Mouse (Mus musculus) cortical plate, adult 2 months (tissue): ENCODE measurements around the gene Stim1. TPM values are rescaled to one million over a fixed set of nuclear protein-coding genes. Genes with fewer than 3 reads are reported as not detected.

Experiments
- H3K27ac ChIP-seq: fragments of 200-500 bp; 2 replicates; pipeline ENCODE4 v1.5.1; 2012; ENCODE audit warnings: low read length, control low read depth, inconsistent platforms; ENCODE audit not compliant: insufficient read depth
- H3K4me1 ChIP-seq: fragments of 200-500 bp; 2 replicates; pipeline ENCODE4 v1.6.1; 2011; ENCODE audit warnings: low read length; ENCODE audit not compliant: control insufficient read depth, insufficient read depth
- H3K4me3 ChIP-seq: fragments of 200-500 bp; 2 replicates; pipeline ENCODE4 v1.5.1; 2011; ENCODE audit warnings: mild to moderate bottlenecking, low read length, control low read depth; ENCODE audit not compliant: insufficient read depth
- CTCF ChIP-seq: fragments of 200-500 bp; IDR thresholded peaks from 2 replicates; pipeline ENCODE4 v1.5.1; 2011; ENCODE audit warnings: mild to moderate bottlenecking, control low read depth, low read length; ENCODE audit not compliant: insufficient read depth; ENCODE audit errors: extremely low read depth
- POLR2A ChIP-seq: fragments of 200-500 bp; IDR thresholded peaks from 2 replicates; pipeline ENCODE4 v1.6.1; 2011; ENCODE audit warnings: mild to moderate bottlenecking, low read length, control low read depth; ENCODE audit not compliant: insufficient read depth; ENCODE audit errors: extremely low read depth
- polyA plus RNA-seq: library from polyadenylated mRNA; depleted of rRNA; stranded (reverse); fragments of >200 nt; gene quantifications from 2 replicates; pipeline ENCODE4 v1.2.3, GENCODE M21; 2012

Gene Stim1
- polyA plus RNA-seq, 1 experiment: 75.4 TPM

DNA sequence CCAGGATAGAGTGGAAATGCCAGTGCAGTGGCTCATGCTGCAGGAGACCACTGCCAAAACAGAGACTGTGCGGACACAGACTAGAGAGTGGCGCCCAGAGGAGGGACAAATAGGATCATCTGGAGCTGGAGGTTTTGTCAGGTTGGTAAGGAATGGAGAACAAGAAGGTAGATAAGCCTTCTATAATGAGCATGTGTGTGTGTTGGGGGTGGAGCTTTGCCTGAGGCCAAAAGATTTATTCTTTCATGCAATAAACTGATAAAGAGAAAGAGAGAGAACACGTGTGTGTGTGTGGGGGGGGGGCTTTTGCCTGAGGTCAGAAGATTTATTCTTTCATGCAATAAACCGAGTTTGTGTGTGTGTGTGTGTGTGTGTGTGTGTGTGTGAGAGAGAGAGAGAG is 34.5 kb upstream of the Stim1 start:
- TF ChIP-seq CTCF: no peak
- TF ChIP-seq POLR2A: no peak
- Histone ChIP-seq H3K27ac (no peak overlapping the region), H3K4me3 (no peak overlapping the region), H3K4me1 (peaks cover 1% of the 10 kb centered on the region; the same call in 1 of the 2 replicates)

DNA sequence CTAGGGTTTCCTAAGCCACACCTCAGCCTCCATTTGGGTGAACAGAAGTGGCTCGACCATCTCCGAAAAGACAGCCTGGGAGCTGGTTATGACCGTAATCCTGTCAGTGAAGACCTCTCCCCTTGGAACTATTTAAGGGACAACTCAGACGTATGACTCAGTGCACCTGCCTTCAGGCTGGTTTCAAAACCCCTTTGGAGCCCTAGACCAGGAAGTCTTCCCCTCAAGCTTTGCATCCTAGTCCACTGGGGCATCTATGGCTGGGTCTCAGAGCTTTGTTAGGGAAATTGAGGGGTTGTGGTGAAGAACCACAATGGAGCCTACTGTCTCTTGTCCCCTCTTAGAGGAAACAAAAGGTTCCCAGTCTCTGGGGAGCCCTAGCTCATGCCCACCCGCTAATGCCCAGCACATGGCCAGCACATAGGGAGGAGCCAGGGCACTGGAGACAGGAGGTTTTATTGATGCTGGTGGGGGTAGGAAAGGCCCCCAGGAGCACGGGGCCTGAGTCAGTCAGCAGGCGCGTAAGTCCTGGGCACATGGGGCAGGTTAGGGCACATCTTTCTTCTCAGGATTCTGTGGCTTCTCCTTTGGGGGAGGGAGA is 28.8 kb upstream of the Stim1 start:
- H3K27ac ChIP-seq: peak overlapping the region; percentile 60
- H3K4me1 ChIP-seq: no peaks in the 10 kb centered on the region
- TF ChIP-seq CTCF: no peak
- no peak for TF ChIP-seq POLR2A
- no peak overlapping the region for H3K4me3 ChIP-seq

DNA sequence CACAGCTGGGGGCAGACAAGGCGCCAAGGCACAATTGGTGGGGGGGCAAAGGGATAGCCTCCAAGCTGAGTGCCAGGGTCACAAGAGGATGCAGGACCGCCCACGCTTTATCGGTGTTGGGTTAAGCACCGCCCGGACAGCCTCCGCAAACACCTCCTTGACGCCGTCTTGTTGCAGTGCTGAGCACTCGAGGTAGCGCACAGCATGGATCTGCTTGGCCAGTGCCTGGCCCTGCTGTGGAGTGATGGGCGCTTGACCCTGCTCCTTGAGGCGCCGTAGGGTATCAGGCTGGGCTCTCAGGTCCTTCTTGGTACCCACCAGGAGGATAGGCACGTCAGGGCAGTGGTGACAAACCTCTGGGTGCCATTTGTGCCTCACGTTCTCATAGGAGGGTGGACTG is 28.0 kb upstream of the Stim1 start:
- no peak overlapping the region for H3K4me3 ChIP-seq
- 0 out of 2 replicates have a peak, but pooled peaks cover 1% of the 10 kb centered on the region for H3K4me1 ChIP-seq
- TF ChIP-seq POLR2A (no peak), CTCF (no peak)
- peak overlapping the region; percentile 53 for H3K27ac ChIP-seq

DNA sequence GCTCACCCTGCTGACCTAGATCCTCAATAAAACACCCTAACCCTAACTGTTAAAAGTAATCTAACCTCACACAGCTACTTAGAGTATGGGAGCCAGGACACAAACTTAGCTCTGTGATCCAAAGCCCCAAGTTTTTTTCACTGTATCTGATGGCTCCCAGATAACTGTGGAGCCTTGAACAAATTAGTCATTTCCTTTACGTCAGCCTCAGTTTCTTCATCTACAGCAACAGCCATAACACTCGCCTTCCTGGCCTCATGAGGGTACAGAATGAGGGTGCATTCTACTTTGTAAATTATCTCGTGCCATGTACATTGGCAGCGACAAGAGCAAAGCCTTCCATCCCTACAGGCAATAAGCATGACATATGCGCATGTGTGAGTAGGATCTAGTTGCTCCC is 25.2 kb upstream of the Stim1 start:
- Histone ChIP-seq H3K4me1 (peaks cover 1% of the 10 kb centered on the region; the same call in 1 of the 2 replicates), H3K4me3 (no peak overlapping the region), H3K27ac (no peak overlapping the region)
- no peak for TF ChIP-seq POLR2A

DNA sequence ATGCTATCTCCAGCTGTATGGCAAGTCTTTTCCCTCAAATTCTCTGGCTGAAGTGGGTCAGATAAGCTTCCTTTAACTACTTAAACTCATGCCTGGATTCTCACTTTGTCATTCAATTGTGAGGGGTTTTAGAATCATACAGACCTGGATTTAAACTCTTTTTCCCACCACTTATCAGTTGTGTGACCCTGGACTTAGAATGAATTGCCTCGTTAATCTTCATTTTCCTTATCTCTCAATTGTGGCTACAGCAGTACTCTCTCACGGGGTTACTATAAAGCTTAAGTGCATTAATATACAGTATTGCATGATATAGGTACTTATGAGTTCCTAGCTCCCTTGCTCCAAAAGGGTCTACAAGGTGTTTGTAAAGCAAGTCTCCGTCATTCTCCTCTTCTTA is 24.7 kb upstream of the Stim1 start:
- H3K4me1 ChIP-seq: peaks cover 1% of the 10 kb centered on the region; the same call in 1 of the 2 replicates
- TF ChIP-seq POLR2A (no peak), CTCF (no peak)
- no peak overlapping the region for H3K4me3 ChIP-seq
- no peak overlapping the region for H3K27ac ChIP-seq

DNA sequence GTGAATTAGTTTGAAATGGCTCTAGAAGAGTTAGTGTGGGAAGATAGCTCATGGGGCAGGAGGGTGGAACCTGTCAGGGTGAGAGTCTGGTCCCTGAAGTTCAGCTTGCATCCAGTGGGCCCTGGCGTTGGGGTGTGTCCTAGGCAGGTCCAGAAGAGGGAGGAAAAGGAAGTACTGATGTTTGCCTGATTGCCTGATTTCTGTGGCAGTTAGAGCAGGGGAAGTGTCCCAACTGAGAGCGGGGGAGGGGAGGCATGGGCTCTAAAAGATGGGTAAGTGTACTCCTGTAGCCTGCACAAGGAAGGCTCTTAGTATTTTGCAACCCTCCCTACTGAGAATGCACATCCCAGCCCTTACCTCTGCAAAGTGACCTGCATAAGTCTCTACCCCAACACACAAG is 23.7 kb upstream of the Stim1 start:
- Histone ChIP-seq H3K4me1 (peaks cover 2% of the 10 kb centered on the region; the same call in 1 of the 2 replicates), H3K27ac (peak overlapping the region; percentile 5; the same call in 1 of the 2 replicates), H3K4me3 (no peak overlapping the region)
- no peak for TF ChIP-seq POLR2A
- TF ChIP-seq CTCF: no peak

DNA sequence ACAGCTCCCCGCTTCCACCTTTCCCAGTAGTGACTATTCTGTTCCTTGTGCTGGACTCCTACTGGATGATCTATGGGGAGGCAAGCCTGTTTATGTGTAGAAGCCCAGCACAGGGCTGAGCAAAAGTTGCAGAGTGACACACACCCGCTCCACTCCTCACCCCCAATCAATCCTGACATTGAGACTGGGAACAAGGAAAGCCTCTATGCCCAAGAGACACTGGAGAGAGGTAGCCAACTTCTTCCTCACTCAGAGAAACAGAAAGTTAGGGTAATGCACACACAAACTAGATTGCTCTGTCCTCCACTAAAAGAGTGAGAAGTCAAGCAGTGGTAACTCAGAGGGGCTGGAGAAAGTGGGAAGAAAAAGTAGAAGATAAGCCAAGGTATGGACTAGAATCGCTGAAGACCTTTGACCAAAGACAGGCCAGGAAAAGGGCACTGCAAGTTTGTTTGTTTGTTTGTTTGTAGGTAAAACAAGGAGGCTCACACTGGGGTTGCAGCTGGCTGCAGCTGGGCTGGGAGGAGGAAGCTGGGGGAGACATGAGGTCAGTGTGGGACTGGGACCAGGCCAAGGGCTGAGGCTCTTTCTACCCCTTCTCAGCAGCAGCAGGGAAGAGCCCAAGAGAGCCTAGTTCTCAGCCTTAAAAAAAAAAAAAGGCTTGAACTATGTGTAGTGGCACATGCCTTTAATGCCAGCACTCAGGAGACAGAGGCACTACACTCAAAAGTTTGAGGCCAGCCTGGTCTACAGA is 22.6 kb upstream of the Stim1 start:
- peaks cover 3% of the 10 kb centered on the region; the same call in 1 of the 2 replicates for H3K4me1 ChIP-seq
- H3K27ac ChIP-seq: peak overlapping the region; percentile 95
- no peak overlapping the region for H3K4me3 ChIP-seq
- TF ChIP-seq POLR2A (no peak), CTCF (no peak)

DNA sequence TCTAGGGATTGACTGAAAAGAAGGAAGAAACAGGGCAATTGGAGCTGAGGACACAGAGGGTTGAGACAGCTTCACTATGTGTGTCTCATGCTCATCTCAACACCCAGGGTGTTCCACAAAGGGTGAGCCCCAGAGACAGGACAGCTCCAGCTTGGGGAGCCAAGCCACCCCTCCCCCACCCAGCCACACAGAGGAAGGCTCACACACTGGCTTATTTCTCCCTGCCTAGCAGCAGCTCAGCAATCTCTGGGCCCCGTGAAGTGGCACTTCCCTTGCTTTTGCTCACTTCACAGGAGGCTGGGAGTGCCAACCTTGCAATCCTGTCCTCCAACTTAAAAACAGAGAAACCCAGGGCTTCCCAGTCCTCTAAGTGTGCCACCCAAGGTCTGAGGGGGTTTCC is 21.8 kb upstream of the Stim1 start:
- Histone ChIP-seq H3K27ac (peak overlapping the region; percentile 89), H3K4me3 (no peak overlapping the region), H3K4me1 (peaks cover 3% of the 10 kb centered on the region; the same call in 1 of the 2 replicates)
- TF ChIP-seq CTCF: no peak
- no peak for TF ChIP-seq POLR2A

DNA sequence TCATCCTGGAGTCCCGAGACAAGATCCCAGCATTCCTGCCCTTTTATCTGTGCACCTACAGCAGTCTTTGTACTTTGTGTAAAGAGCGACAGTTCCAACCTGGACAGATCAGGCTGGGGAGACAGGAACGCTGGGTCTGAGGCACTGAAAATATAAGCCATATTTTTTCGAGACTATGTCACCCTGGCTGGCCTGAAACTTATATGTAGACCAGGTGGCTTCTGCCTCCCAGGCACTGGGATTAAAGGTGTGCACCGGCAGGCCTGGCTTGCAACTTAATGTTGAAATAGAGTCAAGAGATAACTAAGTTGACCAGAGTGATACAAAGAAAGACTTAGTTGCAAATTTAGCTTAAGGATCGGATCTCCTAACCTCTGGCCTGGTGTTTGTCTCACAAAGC is 21.3 kb upstream of the Stim1 start:
- TF ChIP-seq POLR2A: no peak
- TF ChIP-seq CTCF: no peak
- peaks cover 3% of the 10 kb centered on the region; the same call in 1 of the 2 replicates for H3K4me1 ChIP-seq
- H3K4me3 ChIP-seq: no peak overlapping the region
- peak overlapping the region; percentile 70 for H3K27ac ChIP-seq
